Mouse (Mus musculus) heart, postnatal 10 days (tissue): ENCODE data around the gene Krtap5-4. TPM values are rescaled to one million over a fixed set of nuclear protein-coding genes. Genes with fewer than 3 reads are reported as not detected.
A peak's percentile ranks its signal among the peaks of the same experiment; 100 is the strongest.
"Not testable (repeated sequence)": the region's sequence is repeated elsewhere in the genome, so short reads cannot be mapped to it uniquely, and the experiment has no call there.

Experiments used
- DNase-seq, 2 experiments: peaks; one replicate each; pipeline ENCODE4 v3.0.0; 2021
- intact Hi-C: fragments of 180-260 bp; cut with DNase I; formaldehyde crosslinking; loops from one replicate; pipeline ENCODE4 v1.15.1; 2025
- total RNA-seq, 2 experiments: library from RNA; stranded (reverse); gene quantifications; 2 replicates each; pipeline ENCODE4 v1.2.3; 2021

Krtap5-4 gene
- total RNA-seq, 2 experiments from 2014 or later, result not detected

DNA sequence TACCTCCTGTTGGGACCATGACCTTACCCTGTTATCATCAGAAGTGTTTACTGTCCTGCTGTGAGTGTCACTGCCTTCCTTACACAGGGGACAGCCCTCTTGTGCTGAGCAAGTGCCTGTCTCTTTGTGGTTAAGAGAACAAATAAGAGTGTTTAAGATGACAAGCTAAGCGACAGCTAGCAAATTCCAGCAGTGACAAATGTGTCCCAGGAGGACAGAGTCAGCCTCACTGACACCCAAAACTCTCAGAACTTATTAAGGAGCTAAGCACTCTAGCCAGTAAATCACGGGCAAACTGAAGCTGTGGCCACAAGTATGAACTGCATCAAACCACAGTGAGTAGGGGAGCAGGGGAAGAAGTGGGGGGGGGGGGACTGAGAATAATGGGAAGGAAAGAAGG lies 17.6 kb downstream of the Krtap5-4 start:
- no peak for DNase-seq

DNA sequence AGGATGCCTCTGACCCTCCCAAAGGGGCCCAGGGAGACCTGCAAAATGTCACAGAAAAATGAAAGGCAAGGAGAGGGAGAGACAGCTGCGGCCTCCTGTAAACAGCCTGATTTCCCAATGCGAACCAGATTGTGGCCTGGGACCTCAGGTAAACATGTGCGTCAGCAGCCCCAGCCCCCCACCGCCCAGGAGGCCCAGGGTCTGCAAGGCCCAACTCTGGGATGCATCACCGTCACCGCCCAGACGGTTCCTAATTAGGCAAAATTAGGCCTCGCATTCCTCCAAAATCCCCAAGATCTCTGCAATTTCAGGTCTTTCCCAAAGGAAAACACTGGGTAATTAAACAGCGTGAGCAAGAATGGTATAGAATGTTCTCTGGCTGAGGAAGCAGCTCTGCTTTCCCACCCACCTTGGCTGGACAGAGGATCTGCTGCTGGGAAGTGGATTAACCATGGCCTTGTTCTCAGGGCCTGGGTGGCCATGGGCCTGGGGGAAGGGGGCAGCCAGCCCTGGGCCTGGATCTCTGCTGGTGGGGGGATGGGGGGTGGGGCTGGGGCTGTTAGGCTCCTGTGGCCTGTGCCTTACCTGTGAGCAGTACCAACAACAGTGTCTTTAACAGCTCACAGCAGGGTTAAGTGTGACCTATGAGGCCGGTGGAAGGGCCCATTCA lies 18.4 kb downstream of the Krtap5-4 start:
- intact Hi-C loops, DNase-seq: not testable (repeated sequence)

More for the DNA sequence above, 17.6 kb downstream of the Krtap5-4 start:
- intact Hi-C loops, result no loop called here

DNA sequence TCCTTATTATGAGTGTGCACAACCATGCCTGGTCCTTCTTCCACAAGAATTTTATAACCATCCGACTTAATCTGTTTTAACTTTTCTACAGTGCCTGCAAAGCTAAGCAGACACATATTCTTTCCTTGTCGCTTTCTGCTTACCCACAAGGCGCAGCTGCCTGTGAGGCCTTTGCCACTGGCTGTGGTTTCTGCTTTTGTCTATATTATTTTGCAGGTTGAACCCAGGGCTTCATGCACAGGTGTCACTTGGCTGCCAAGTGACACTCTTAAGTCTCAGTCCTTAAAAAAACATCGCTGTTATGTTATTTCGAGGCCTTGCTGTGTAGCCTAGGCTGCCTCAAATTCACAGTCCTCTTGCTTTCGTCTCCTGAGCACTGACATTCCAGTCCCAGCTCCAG lies 19.3 kb downstream of the Krtap5-4 start:
- intact Hi-C loops, result no loop called here
- no peak for DNase-seq

GRCm38 (mm10) chr7:142323396-142324117 lies 20.2 kb downstream of the Krtap5-4 start:
- DNase-seq, result no peak

DNA sequence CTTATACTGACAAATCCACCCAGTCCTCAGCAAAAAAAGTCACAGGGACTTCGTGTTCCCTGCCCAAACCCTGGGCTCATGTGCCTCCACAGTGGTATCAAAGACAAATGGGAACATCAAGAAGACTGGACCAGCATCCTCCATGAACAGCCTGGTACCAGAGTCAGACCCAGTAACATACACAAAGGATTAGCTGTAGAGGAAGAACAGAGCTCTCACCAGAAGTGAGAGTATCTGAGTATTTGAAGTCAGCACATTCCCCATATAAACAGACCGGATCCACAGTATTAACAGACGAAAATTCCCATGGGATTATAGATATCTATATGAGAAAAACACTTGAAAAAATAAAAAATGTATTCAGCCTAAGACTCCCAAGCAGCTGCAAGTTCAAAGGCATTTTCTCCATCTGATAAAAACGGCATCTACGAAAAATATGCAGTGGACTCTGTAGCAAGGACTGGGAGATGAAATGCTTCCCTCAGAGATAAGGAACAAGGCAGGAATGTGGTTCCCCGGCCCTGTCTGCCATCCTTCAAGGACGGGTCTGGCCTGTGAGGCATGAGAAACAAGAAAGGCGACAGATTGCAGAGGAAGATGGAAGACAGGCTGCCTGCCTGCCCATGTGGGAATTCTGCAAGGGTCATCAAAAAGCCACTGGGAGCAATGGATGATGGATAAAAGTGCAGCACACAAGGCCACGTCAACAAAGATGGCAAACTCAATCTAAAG lies 23.5 kb downstream of the Krtap5-4 start:
- intact Hi-C loops, result no loop called here
- no peak for DNase-seq

More at GRCm38 (mm10) chr7:142323396-142324117, 20.2 kb downstream of the Krtap5-4 start:
- intact Hi-C loops, result no loop called here

GRCm38 (mm10) chr7:142328507-142328906 lies 25.2 kb downstream of the Krtap5-4 start:
- no peak for DNase-seq
- intact Hi-C loops, result no loop called here

DNA sequence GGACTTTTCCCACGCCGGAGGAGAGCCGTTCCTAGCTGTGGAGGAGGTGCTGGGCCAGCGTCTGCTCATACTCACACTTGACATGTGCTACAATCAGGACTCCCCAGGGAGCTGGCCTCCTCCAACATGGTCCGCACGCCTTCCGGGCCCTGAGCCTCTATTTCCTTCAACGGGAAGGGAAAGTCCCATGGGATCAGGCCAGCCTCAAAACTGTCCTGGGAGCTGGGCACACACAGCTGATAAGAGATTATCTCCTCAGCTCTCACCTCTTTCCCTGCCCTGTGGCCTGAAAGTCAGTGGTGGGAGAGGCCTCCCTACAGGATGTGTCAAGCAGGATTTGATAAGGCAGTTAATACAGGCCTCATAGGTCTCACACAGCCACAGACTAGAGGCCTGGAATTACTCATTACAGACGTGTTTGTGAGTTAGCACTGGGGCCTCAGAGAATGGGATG lies 26.9 kb downstream of the Krtap5-4 start:
- peak; percentile 85 to 86 for DNase-seq
- intact Hi-C loops, result no loop called here

DNA sequence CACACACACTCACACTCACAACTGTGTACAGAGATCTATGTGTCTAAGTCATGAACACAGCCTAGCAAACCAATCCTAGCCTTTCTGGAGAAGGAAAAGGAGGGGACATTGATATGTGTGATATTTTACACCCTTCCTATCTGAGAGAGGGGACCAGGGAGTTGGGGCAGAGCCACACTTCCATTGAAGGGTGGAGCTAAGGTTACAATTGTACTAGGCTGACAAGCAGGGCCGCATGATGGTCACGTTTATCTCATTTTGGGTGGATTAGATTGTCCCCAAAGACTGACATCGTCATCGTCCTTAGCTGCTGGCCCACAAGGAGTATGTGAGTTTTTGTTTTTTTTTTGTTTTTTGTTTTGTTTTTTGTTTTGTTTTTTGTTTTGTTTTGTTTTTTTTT lies 27.9 kb downstream of the Krtap5-4 start:
- intact Hi-C loops, result no loop called here
- DNase-seq, result no peak

- intact Hi-C loops, DNase-seq: not testable (repeated sequence)
These were observed 29.4 kb downstream of the Krtap5-4 start for GRCm38 (mm10) chr7:142332741-142333140.

DNA sequence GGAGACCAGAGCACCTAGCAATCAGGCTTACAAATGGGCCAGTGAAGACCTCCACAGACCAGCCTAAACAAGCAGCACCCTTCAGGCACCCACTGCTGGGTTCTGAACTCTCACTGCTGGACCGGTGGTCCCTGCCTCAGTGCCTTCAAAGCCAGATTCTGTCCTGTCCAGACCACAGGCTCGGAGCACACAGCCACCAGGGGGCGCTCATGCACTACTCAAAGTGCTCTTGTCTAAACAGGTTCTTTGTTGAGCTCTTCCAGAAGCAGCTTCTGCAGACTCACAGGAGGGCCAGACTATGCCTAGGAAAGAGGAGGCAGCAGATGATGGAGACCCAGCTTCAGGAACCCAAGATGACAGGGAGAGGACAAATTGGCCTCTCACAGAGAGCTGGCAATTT lies 30.9 kb downstream of the Krtap5-4 start:
- intact Hi-C loops, result loop anchor here (1.0 to 2.0 kb wide), 6 partner anchors 17 to 341 kb away; no protein-coding TSS in a partner anchor
- peak; percentile 86 to 95 for DNase-seq

DNA sequence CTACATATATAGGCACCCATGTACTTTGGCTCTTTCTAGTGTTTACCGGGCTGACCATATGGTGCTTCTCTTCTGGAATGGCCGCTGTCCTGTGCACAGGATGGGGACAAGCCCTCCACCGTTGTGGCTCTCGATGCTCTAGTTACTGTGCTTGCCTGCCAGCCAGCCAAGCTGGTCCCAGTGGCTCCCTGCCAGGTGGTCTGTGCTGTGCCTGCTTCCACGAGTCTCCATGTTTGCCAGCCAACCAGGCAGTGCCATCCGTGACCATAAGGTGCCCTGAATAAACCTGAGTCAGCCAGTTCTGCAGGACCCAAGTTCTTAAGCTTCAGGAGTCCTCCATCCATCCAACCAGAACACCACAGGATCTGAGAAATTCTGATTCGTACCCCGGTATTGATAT lies 31.8 kb downstream of the Krtap5-4 start:
- DNase-seq, result no peak
- intact Hi-C loops, result loop anchor here (2.0 kb wide), 3 partner anchors 18 to 340 kb away; no protein-coding TSS in a partner anchor

- intact Hi-C loops, result no loop called here
- DNase-seq, result no peak
These were observed 37.1 kb downstream of the Krtap5-4 start for GRCm38 (mm10) chr7:142340269-142340970.

- intact Hi-C loops, result no loop called here
- DNase-seq, result no peak
These were observed 38.4 kb downstream of the Krtap5-4 start for GRCm38 (mm10) chr7:142341564-142342246.

DNA sequence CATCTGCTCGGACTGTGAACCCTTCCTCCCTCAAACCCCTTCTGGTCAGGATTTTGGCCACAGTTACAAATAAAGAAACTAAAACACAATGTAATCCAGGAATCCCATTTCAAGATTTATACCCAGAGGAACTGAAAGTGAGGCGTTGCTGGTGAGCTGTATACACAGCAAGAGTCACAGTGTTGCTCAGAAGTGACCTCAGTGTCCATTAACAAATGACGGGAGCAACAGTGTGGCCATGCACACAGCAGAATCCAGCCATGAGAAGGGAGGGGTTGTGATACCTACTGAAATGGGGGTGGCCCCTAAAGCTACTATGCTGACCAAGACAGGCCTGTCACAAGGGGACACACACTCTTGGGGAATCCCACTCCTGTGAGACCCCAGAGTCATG lies 38.9 kb downstream of the Krtap5-4 start:
- intact Hi-C loops, result no loop called here
- no peak for DNase-seq

- intact Hi-C loops, result no loop called here
- no peak for DNase-seq
These were observed 44.2 kb downstream of the Krtap5-4 start for GRCm38 (mm10) chr7:142347542-142347941.

DNA sequence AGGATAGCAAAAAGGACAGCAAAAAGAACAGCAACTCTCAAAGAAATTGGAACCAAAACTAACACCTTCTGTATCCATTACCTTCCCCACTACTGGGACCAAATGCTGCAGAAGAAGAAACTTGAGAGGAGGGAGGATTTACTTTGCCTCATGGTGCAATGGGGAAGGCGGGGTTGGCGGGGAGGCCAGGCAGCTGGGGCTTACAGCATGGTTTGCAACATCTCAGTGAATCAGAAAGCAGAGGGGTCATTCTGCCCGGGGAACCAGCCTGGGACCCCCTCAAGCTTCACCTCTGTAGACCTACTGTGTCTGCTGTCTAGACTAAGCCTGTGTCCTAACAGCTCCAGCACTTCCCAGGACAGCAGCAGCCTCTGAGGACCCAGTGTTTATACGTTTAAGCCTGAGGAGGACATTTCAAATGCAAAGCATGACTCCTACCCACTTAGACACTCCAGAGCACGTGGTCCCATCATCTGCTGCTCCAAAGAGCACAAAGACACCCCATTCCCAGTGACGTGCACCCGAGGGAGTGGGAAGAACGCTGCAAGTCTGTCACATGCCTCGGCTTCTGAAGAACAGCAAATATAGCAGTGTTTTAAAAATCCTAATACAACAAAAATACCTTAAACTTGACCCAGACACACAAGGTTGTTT lies 46.1 kb downstream of the Krtap5-4 start:
- DNase-seq, result no peak
- intact Hi-C loops, result no loop called here

- no peak for DNase-seq
- intact Hi-C loops, result no loop called here
These were observed 48.2 kb downstream of the Krtap5-4 start for GRCm38 (mm10) chr7:142351569-142351968.

DNA sequence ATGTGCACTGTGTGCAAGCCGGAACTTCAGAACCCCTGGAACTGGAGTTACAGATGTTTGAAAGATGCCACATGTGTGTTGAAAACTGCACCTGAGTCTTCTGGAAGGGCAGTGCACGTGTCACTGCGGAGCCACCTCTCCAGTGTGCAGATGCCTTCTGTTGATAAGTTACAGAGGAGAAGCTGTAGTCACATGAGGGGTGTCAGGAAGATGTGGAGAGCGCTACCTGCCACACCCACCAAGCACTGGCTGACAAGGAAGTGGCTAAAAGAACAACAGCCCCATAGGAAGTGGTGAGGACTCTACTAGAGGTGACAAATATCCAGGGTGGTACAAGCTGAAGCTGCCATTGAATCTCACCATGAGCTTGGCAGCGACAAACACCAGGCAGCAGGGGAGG lies 50.5 kb downstream of the Krtap5-4 start:
- intact Hi-C loops, result no loop called here
- DNase-seq, result no peak
